Mouse (Mus musculus) embryonic facial prominence, embryonic 15.5 days (tissue): ENCODE results near the gene Fam213a. TPM values are rescaled to one million over a fixed set of nuclear protein-coding genes. Genes with fewer than 3 reads are reported as not detected.
A peak's percentile ranks its signal among the peaks of the same experiment; 100 is the strongest.

Source experiments
- ATAC-seq: fragments of 200-750 bp; cut with Nextera tagmentation; 2 replicates; pipeline ENCODE4 v1.8.0; 2017; ENCODE audit warnings: low read depth, moderate TSS enrichment; ENCODE audit not compliant: insufficient number of reproducible peaks, low FRiP score, low TSS enrichment
- H3K27ac ChIP-seq: fragments of 300-500 bp; sonication (generic); replicated peaks from 2 replicates; pipeline ENCODE4 v1.5.1; 2015; ENCODE audit warnings: mild to moderate bottlenecking, inconsistent platforms
- H3K27me3 ChIP-seq: fragments of 300-500 bp; sonication (generic); 2 replicates; pipeline ENCODE4 v1.6.1; 2015; ENCODE audit warnings: inconsistent platforms
- H3K36me3 ChIP-seq: fragments of 300-500 bp; sonication (generic); 2 replicates; pipeline ENCODE4 v1.6.1; 2015; ENCODE audit warnings: mild to moderate bottlenecking, inconsistent platforms
- H3K4me1 ChIP-seq: fragments of 300-500 bp; sonication (generic); 2 replicates; pipeline ENCODE4 v1.6.1; 2015; ENCODE audit warnings: inconsistent platforms
- H3K4me2 ChIP-seq: fragments of 300-500 bp; sonication (generic); replicated peaks from 2 replicates; pipeline ENCODE4 v1.6.1; 2015; ENCODE audit warnings: mild to moderate bottlenecking, inconsistent platforms
- H3K4me3 ChIP-seq: fragments of 300-500 bp; sonication (generic); replicated peaks from 2 replicates; pipeline ENCODE4 v1.5.1; 2015; ENCODE audit warnings: mild to moderate bottlenecking, inconsistent platforms
- H3K9ac ChIP-seq: fragments of 300-500 bp; sonication (generic); 2 replicates; pipeline ENCODE4 v1.6.1; 2015; ENCODE audit warnings: inconsistent platforms
- H3K9me3 ChIP-seq: fragments of 300-500 bp; sonication (generic); replicated peaks from 2 replicates; pipeline ENCODE4 v1.6.1; 2016; ENCODE audit warnings: inconsistent platforms
- WGBS: fragments of 180-500 bp; shearing (Covaris S2); methylation state at CpG from one replicate; pipeline ENCODE4 v1.1.7; 2015; 5-methylcytosine and 5-hydroxymethylcytosine counted together
- polyA plus RNA-seq: library from polyadenylated mRNA; unstranded; fragments of >200 nt; fragmentation: Nextera tagmentation; extraction: Ambion mirVana; gene quantifications from 2 replicates; pipeline ENCODE4 v1.2.1, GENCODE M21; 2015

The Fam213a gene
- polyA plus RNA-seq, 1 experiment from 2014 or later = 89.0 TPM

GRCm38 (mm10) chr14:41004201-41005141, 9.1 kb downstream of the Fam213a start:
- H3K9me3 ChIP-seq = no peaks in the 10 kb centered on the region
- no peak for ATAC-seq
- H3K4me1 ChIP-seq = peaks cover 41% of the 10 kb centered on the region
- peak overlapping the region; percentile 4; the same call in 1 of the 2 replicates for H3K4me3 ChIP-seq
- no peak overlapping the region for H3K9ac ChIP-seq
- H3K4me2 ChIP-seq = peak overlapping the region; percentile 39
- H3K27ac ChIP-seq = no peak overlapping the region
- no peaks in the 10 kb centered on the region for H3K27me3 ChIP-seq
- WGBS = 26% methylated on average over 22 of the region's 22 CpGs
- peaks cover 11% of the 10 kb centered on the region; the same call in 1 of the 2 replicates for H3K36me3 ChIP-seq

DNA sequence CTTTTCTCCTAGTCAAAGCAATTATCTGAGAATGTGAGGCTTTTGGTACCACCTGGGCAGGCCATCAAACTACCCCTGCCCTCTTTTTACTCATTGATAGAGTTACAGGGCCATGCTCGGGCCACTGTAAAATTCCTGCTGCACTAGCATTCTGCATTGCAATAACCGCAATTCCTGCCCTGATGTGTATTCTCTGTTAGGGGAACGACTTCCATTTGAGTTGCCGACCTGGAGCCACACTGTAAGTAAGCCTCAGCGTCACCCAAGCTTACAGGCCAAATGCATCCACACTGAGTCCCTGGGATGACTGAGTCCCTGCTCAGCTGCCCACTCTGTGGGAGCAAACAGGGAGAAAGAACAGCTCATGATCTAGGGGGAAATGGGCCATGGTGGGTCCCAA, 12.0 kb downstream of the Fam213a start:
- Histone ChIP-seq H3K36me3 (peaks cover 30% of the 10 kb centered on the region), H3K9ac (no peak overlapping the region), H3K4me2 (no peak overlapping the region), H3K4me1 (peaks cover 18% of the 10 kb centered on the region), H3K27me3 (no peaks in the 10 kb centered on the region), H3K9me3 (no peaks in the 10 kb centered on the region), H3K27ac (no peak overlapping the region), H3K4me3 (no peak overlapping the region)
- WGBS = 85% methylated on average over 5 of the region's 5 CpGs
- no peak for ATAC-seq

- H3K27me3 ChIP-seq = no peaks in the 10 kb centered on the region
- H3K4me2 ChIP-seq = no peak overlapping the region
- peaks cover 14% of the 10 kb centered on the region for H3K4me1 ChIP-seq
- no peak overlapping the region for H3K9ac ChIP-seq
- no peak overlapping the region for H3K4me3 ChIP-seq
- no peaks in the 10 kb centered on the region for H3K9me3 ChIP-seq
- H3K36me3 ChIP-seq = peaks cover 30% of the 10 kb centered on the region
- no peak overlapping the region for H3K27ac ChIP-seq
- 33% methylated on average over 4 of the region's 4 CpGs for WGBS
- no peak for ATAC-seq
These were observed 12.8 kb downstream of the Fam213a start for GRCm38 (mm10) chr14:41000801-41001200.

- no peak overlapping the region for H3K27ac ChIP-seq
- H3K36me3 ChIP-seq = peaks cover 35% of the 10 kb centered on the region
- H3K27me3 ChIP-seq = no peaks in the 10 kb centered on the region
- no peak for ATAC-seq
- no peaks in the 10 kb centered on the region for H3K9me3 ChIP-seq
- peaks cover 13% of the 10 kb centered on the region for H3K4me1 ChIP-seq
- WGBS = 87% methylated on average over 7 of the region's 7 CpGs
- no peak overlapping the region for H3K4me3 ChIP-seq
- H3K4me2 ChIP-seq = no peak overlapping the region
- no peak overlapping the region for H3K9ac ChIP-seq
These were observed 13.5 kb downstream of the Fam213a start for GRCm38 (mm10) chr14:40999904-41000645.

DNA sequence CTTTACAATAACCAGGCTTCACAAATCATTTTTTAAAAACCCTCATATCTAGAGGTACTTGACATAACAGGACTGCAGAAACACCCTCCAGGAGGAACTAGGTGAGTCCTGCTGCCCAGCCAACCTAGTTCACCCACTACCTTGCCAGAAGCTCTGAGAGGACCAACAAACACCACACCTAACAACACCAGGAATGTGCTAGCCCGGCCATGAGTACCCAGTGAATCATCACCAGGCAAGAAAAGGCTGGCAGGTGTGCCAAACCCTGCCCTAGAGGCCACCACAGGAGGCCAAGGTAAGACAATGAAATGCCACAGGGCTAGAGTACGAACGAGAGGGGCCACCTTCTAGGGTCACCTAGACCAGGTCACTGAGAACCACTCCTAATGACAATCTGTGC, 17.4 kb downstream of the Fam213a start:
- Histone ChIP-seq H3K36me3 (peaks cover 30% of the 10 kb centered on the region), H3K9me3 (no peaks in the 10 kb centered on the region), H3K4me1 (no peaks in the 10 kb centered on the region), H3K4me3 (no peak overlapping the region), H3K27me3 (no peaks in the 10 kb centered on the region), H3K27ac (no peak overlapping the region), H3K9ac (no peak overlapping the region), H3K4me2 (no peak overlapping the region)
- ATAC-seq = no peak
- WGBS = 72% methylated on average over 3 of the region's 3 CpGs

DNA sequence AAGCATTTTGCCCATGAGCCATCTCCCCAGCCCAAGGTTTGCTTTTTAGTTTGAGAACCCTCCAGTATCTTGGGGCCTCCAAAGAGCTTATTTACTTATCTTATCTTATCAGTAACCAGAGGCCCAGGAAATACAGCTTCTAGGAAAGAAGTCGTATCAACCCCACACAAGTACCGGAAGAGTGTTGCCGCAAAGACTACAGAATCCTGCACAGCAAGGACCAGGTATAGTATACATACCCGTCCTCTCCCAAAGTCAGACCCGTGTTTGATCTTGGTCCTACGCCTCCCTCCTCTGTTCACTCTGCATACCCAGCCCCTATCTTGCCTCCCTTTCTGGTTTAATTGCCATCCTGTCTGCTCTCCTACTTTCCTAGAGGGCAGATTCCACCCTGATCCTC, 21.1 kb downstream of the Fam213a start:
- H3K4me3 ChIP-seq = no peak overlapping the region
- H3K27ac ChIP-seq = no peak overlapping the region
- no peak for ATAC-seq
- H3K36me3 ChIP-seq = peaks cover 13% of the 10 kb centered on the region
- no peak overlapping the region for H3K9ac ChIP-seq
- H3K27me3 ChIP-seq = no peaks in the 10 kb centered on the region
- WGBS = 76% methylated on average over 6 of the region's 6 CpGs
- no peaks in the 10 kb centered on the region for H3K9me3 ChIP-seq
- H3K4me1 ChIP-seq = no peaks in the 10 kb centered on the region
- H3K4me2 ChIP-seq = no peak overlapping the region

DNA sequence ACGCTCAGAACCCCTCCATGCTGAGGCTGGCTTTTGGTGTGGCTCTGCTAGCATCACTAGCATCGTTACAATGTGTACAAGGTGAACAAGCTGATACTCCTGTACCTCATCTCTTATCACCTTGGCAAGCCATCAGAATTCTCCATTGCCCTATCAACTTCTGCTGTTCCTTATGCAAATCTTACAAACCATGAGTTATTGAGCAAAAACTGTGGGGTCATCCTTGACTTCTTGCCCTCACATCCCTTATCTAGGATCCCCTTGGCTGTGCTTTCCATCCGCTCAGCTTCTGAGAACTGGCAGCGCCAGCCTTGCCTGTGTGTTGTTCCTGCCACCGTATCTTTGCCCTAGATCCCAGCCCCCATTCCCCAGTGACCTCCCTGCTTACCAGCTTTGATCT, 24.8 kb downstream of the Fam213a start:
- H3K4me3 ChIP-seq = no peak overlapping the region
- 88% methylated on average over 5 of the region's 5 CpGs for WGBS
- no peak overlapping the region for H3K27ac ChIP-seq
- no peak overlapping the region for H3K9ac ChIP-seq
- no peak for ATAC-seq
- no peaks in the 10 kb centered on the region for H3K27me3 ChIP-seq
- H3K4me1 ChIP-seq = 0 out of 2 replicates have a peak, but pooled peaks cover 4% of the 10 kb centered on the region
- H3K4me2 ChIP-seq = no peak overlapping the region
- H3K9me3 ChIP-seq = no peaks in the 10 kb centered on the region
- H3K36me3 ChIP-seq = no peaks in the 10 kb centered on the region

- ATAC-seq = peak; percentile 24; the same call in 1 of the 2 replicates
- H3K4me2 ChIP-seq = no peak overlapping the region
- WGBS = 50% methylated on average over 2 of the region's 2 CpGs
- H3K27ac ChIP-seq = no peak overlapping the region
- no peak overlapping the region for H3K4me3 ChIP-seq
- H3K36me3 ChIP-seq = no peaks in the 10 kb centered on the region
- H3K4me1 ChIP-seq = 0 out of 2 replicates have a peak, but pooled peaks cover 4% of the 10 kb centered on the region
- no peaks in the 10 kb centered on the region for H3K9me3 ChIP-seq
- H3K9ac ChIP-seq = no peak overlapping the region
- no peaks in the 10 kb centered on the region for H3K27me3 ChIP-seq
These were observed 26.4 kb downstream of the Fam213a start for GRCm38 (mm10) chr14:40987184-40987583.

DNA sequence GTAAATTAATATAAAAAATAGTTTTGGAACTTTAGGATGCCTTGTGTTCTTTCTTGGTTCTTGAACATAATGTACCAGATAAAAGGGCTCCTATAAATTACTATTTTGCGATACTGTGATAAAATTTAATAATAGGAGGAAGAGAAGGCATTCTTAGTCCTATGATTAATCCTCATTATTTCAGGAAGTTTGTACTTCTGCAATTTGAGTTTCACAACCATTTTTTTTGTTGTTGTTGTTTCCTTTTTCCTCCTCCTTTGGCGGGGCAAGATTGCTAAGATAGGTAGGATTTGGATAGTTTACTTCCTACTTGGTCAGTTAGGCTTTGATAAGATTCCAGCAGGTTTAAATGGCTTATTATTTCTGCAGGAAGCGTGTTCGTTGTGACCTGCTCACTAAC, 28.0 kb downstream of the Fam213a start:
- Histone ChIP-seq H3K36me3 (no peaks in the 10 kb centered on the region), H3K4me2 (no peak overlapping the region), H3K9ac (no peak overlapping the region), H3K4me3 (no peak overlapping the region), H3K27ac (no peak overlapping the region), H3K4me1 (0 out of 2 replicates have a peak, but pooled peaks cover 4% of the 10 kb centered on the region), H3K27me3 (no peaks in the 10 kb centered on the region), H3K9me3 (no peaks in the 10 kb centered on the region)
- no peak for ATAC-seq
- 83% methylated on average over 4 of the region's 4 CpGs for WGBS

- peak overlapping the region; percentile 49 for H3K27ac ChIP-seq
- H3K36me3 ChIP-seq = no peaks in the 10 kb centered on the region
- no peak overlapping the region for H3K4me2 ChIP-seq
- no peak for ATAC-seq
- H3K9me3 ChIP-seq = no peaks in the 10 kb centered on the region
- no peak overlapping the region for H3K4me3 ChIP-seq
- no peaks in the 10 kb centered on the region for H3K27me3 ChIP-seq
- peaks cover 12% of the 10 kb centered on the region; the same call in 1 of the 2 replicates for H3K4me1 ChIP-seq
- H3K9ac ChIP-seq = no peak overlapping the region
- WGBS = 26% methylated on average over 1 of the region's 1 CpGs
These were observed 33.9 kb downstream of the Fam213a start for GRCm38 (mm10) chr14:40979723-40980122.

DNA sequence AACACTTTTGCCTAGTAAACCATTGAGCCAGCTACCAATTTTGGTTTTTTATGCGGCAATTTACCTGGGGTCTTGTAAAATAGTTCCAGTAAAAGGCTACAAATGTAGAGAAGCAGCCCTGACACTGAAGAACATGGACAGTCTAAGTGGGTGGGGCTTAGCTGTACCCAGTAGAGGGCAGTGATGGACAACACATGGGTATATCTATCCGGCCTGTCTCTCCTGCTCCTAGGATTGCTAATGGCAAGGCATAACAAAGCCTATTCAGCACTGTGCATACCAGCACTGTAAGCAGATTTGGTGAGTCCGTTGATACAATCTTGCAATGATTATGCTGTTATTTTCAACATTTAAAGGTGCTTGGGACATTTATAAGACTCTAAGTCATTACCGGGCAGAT, 34.6 kb downstream of the Fam213a start:
- 52% methylated on average over 4 of the region's 4 CpGs for WGBS
- no peak overlapping the region for H3K27ac ChIP-seq
- no peak overlapping the region for H3K4me2 ChIP-seq
- H3K4me1 ChIP-seq = peaks cover 8% of the 10 kb centered on the region; the same call in 1 of the 2 replicates
- peak; percentile 83 for ATAC-seq
- H3K27me3 ChIP-seq = no peaks in the 10 kb centered on the region
- no peak overlapping the region for H3K9ac ChIP-seq
- H3K4me3 ChIP-seq = no peak overlapping the region
- no peaks in the 10 kb centered on the region for H3K9me3 ChIP-seq
- H3K36me3 ChIP-seq = no peaks in the 10 kb centered on the region
